Mouse (Mus musculus) heart, adult 2 months (tissue): Measurements from ENCODE around the gene Cdc42ep4.

Experiments used
- CTCF ChIP-seq: fragments of 200-600 bp; IDR thresholded peaks from 2 replicates; pipeline ENCODE4 v1.8.1; 2022; ENCODE audit warnings: antibody characterized with exemption, mild to moderate bottlenecking, moderate library complexity
- POLR2A ChIP-seq: fragments of 200-500 bp; IDR thresholded peaks from 2 replicates; pipeline ENCODE4 v1.6.1; 2011; ENCODE audit warnings: mild to moderate bottlenecking, low read depth, low read length, control low read depth; ENCODE audit not compliant: insufficient read depth

DNA sequence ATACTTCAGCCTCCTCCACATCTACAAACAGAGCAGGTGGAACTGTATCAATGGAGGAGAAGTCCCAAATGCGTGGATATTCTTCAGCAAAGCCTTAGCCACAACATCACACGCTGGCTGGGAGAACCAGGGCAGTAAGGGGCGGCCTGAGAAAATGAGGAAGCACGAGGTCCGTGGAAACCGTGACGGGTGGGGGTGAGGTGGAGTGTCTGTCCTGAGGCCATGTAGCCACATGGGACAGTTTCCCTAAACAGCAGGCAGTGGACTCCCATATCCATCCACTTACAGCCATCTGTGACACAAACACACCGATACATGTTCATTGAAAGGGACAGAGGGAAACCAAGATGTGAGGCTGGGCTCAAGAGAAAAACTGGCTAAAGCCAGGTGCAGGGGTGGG, 13.8 kb downstream of the Cdc42ep4 start:
- no peak for TF ChIP-seq POLR2A
- TF ChIP-seq CTCF = no peak
